Mouse (Mus musculus) liver, embryonic 14.5 days (tissue): ENCODE measurements at regions not wholly inside any gene's neighbourhood (a gene's known extent, or its start where the extent isn't known, plus 50 kb on each side); places are given as distances from the start of the nearest gene placed in this dataset.

Experiments
- CTCF ChIP-seq: IDR thresholded peaks from 2 replicates; pipeline ENCODE4 v1.5.1; 2016; ENCODE audit warnings: antibody characterized with exemption, low read depth, control low read depth
- EP300 ChIP-seq: IDR thresholded peaks from 2 replicates; pipeline ENCODE4 v1.6.1; 2016; ENCODE audit warnings: antibody characterized with exemption, low read depth

GRCm38 (mm10) chr7:93026231-93026630, 53.4 kb upstream of the Fam181b start:
- TF ChIP-seq CTCF = no peak
- TF ChIP-seq EP300 = no peak
